Mouse (Mus musculus) heart, embryonic 10.5 days (tissue): ENCODE results near the gene Angptl1. TPM values are rescaled to one million over a fixed set of nuclear protein-coding genes. Genes with fewer than 3 reads are reported as not detected.

Experiments
- DNase-seq: peaks from one replicate; pipeline ENCODE4 v3.0.0-alpha.2; 2017; ENCODE audit warnings: low spot score
- H3K27ac ChIP-seq: fragments of 300-500 bp; sonication (generic); 2 replicates; pipeline ENCODE4 v1.5.1; 2016; ENCODE audit warnings: mild to moderate bottlenecking
- H3K27me3 ChIP-seq: fragments of 300-500 bp; sonication (generic); 2 replicates; pipeline ENCODE4 v1.6.1; 2016; ENCODE audit warnings: mild to moderate bottlenecking; ENCODE audit not compliant: poor library complexity, insufficient read depth, severe bottlenecking
- H3K36me3 ChIP-seq: fragments of 300-500 bp; sonication (generic); 2 replicates; pipeline ENCODE4 v1.6.1; 2016; ENCODE audit warnings: mild to moderate bottlenecking, moderate library complexity
- H3K4me1 ChIP-seq: fragments of 300-500 bp; sonication (generic); 2 replicates; pipeline ENCODE4 v1.6.1; 2016; ENCODE audit warnings: mild to moderate bottlenecking
- H3K4me3 ChIP-seq: fragments of 300-500 bp; sonication (generic); 2 replicates; pipeline ENCODE4 v1.5.1; 2016; ENCODE audit warnings: mild to moderate bottlenecking, moderate library complexity
- H3K9me3 ChIP-seq: fragments of 300-500 bp; sonication (generic); 2 replicates; pipeline ENCODE4 v1.6.1; 2016; ENCODE audit warnings: mild to moderate bottlenecking, moderate library complexity
- WGBS: fragments of 180-500 bp; shearing (Covaris S2); methylation state at CpG from one replicate; pipeline ENCODE4 v1.1.7; 2016; 5-methylcytosine and 5-hydroxymethylcytosine counted together
- polyA plus RNA-seq: library from polyadenylated mRNA; unstranded; fragments of >200 nt; fragmentation: Nextera tagmentation; extraction: Ambion mirVana; gene quantifications from 2 replicates; pipeline ENCODE4 v1.2.1, GENCODE M21; 2016

Angptl1 gene
- polyA plus RNA-seq, result 0.79 and 1.9 TPM in 2 replicates

GRCm38 (mm10) chr1:156838177-156838576 is at the start of gene Angptl1:
Gene Angptl1 (plus strand): TSS chr1:156838562.
- Histone ChIP-seq H3K27me3 (no peaks in the 10 kb centered on the region), H3K4me1 (peaks cover 32% of the 10 kb centered on the region), H3K4me3 (peak within 1 kb of the TSS; percentile 33; the same call in 1 of the 2 replicates)

GRCm38 (mm10) chr1:156789844-156790490 is 48.4 kb upstream of the Angptl1 start:
- peak overlapping the region; percentile 47; the same call in 1 of the 2 replicates for H3K27ac ChIP-seq
- peaks cover 27% of the 10 kb centered on the region for H3K4me1 ChIP-seq
- no peak overlapping the region for H3K4me3 ChIP-seq
- H3K9me3 ChIP-seq, result no peaks in the 10 kb centered on the region
- H3K27me3 ChIP-seq, result 0 out of 2 replicates have a peak, but pooled peaks cover 4% of the 10 kb centered on the region
- DNase-seq, result no peak
- WGBS, result 45% methylated on average over 5 of the region's 5 CpGs
- no peaks in the 10 kb centered on the region for H3K36me3 ChIP-seq

More at GRCm38 (mm10) chr1:156838177-156838576, at the start of gene Angptl1:
- Histone ChIP-seq H3K27ac (peak within 1 kb of the TSS; percentile 67), H3K9me3 (no peaks in the 10 kb centered on the region), H3K36me3 (no peaks in the 10 kb centered on the region)
- 77% methylated on average over 4 of the region's 4 CpGs for WGBS
- DNase-seq, result no peak

GRCm38 (mm10) chr1:156796251-156796650 is 42.1 kb upstream of the Angptl1 start:
- no peaks in the 10 kb centered on the region for H3K36me3 ChIP-seq
- no peak overlapping the region for H3K27ac ChIP-seq
- H3K4me3 ChIP-seq, result no peak overlapping the region
- H3K4me1 ChIP-seq, result peaks cover 10% of the 10 kb centered on the region; the same call in 1 of the 2 replicates
- WGBS, result 73% methylated on average over 9 of the region's 9 CpGs
- H3K9me3 ChIP-seq, result no peaks in the 10 kb centered on the region
- H3K27me3 ChIP-seq, result no peaks in the 10 kb centered on the region
- DNase-seq, result no peak

- no peak for DNase-seq
- no peaks in the 10 kb centered on the region for H3K36me3 ChIP-seq
- no peak overlapping the region for H3K4me3 ChIP-seq
- H3K27me3 ChIP-seq, result no peaks in the 10 kb centered on the region
- 64% methylated on average over 6 of the region's 6 CpGs for WGBS
- H3K4me1 ChIP-seq, result peaks cover 6% of the 10 kb centered on the region; the same call in 1 of the 2 replicates
- no peak overlapping the region for H3K27ac ChIP-seq
- H3K9me3 ChIP-seq, result no peaks in the 10 kb centered on the region
Observed at GRCm38 (mm10) chr1:156801276-156801675, 37.1 kb upstream of the Angptl1 start.

GRCm38 (mm10) chr1:156808332-156808731 is 30.0 kb upstream of the Angptl1 start:
- peaks cover 11% of the 10 kb centered on the region for H3K4me1 ChIP-seq
- H3K27ac ChIP-seq, result no peak overlapping the region
- peaks cover 16% of the 10 kb centered on the region; the same call in 1 of the 2 replicates for H3K36me3 ChIP-seq
- no peaks in the 10 kb centered on the region for H3K27me3 ChIP-seq
- no peak overlapping the region for H3K4me3 ChIP-seq
- WGBS, result 77% methylated on average over 10 of the region's 10 CpGs
- H3K9me3 ChIP-seq, result no peaks in the 10 kb centered on the region
- DNase-seq, result no peak

- Histone ChIP-seq H3K9me3 (no peaks in the 10 kb centered on the region), H3K27ac (no peak overlapping the region), H3K4me1 (peaks cover 25% of the 10 kb centered on the region), H3K27me3 (no peaks in the 10 kb centered on the region), H3K36me3 (peaks cover 32% of the 10 kb centered on the region), H3K4me3 (no peak overlapping the region)
- WGBS, result 64% methylated on average over 7 of the region's 7 CpGs
- no peak for DNase-seq
Observed at GRCm38 (mm10) chr1:156811928-156812327, 26.4 kb upstream of the Angptl1 start.

GRCm38 (mm10) chr1:156812716-156813115 is 25.6 kb upstream of the Angptl1 start:
- Histone ChIP-seq H3K4me1 (peaks cover 25% of the 10 kb centered on the region), H3K27me3 (no peaks in the 10 kb centered on the region), H3K9me3 (no peaks in the 10 kb centered on the region), H3K36me3 (peaks cover 40% of the 10 kb centered on the region), H3K4me3 (no peak overlapping the region), H3K27ac (no peak overlapping the region)
- DNase-seq, result no peak
- 60% methylated on average over 8 of the region's 8 CpGs for WGBS

- WGBS, result 17% methylated on average over 6 of the region's 6 CpGs
- Histone ChIP-seq H3K27ac (no peak overlapping the region), H3K36me3 (peaks cover 44% of the 10 kb centered on the region), H3K9me3 (no peaks in the 10 kb centered on the region), H3K27me3 (no peaks in the 10 kb centered on the region), H3K4me3 (no peak overlapping the region), H3K4me1 (peaks cover 25% of the 10 kb centered on the region)
- no peak for DNase-seq
Observed at GRCm38 (mm10) chr1:156813485-156813884, 24.9 kb upstream of the Angptl1 start.

- Histone ChIP-seq H3K27ac (no peak overlapping the region), H3K36me3 (peaks cover 52% of the 10 kb centered on the region), H3K4me1 (peaks cover 5% of the 10 kb centered on the region), H3K27me3 (no peaks in the 10 kb centered on the region), H3K9me3 (no peaks in the 10 kb centered on the region), H3K4me3 (no peak overlapping the region)
- DNase-seq, result no peak
- 96% methylated on average over 1 of the region's 1 CpGs for WGBS
Observed at GRCm38 (mm10) chr1:156819236-156819635, 19.1 kb upstream of the Angptl1 start.

- Histone ChIP-seq H3K4me1 (peaks cover 32% of the 10 kb centered on the region), H3K4me3 (peak overlapping the region; percentile 33; the same call in 1 of the 2 replicates)
- WGBS, result 14% methylated on average over 6 of the region's 6 CpGs
Observed at GRCm38 (mm10) chr1:156838695-156839094, 333 bp downstream of the Angptl1 start.

GRCm38 (mm10) chr1:156841625-156842339 is 3.4 kb downstream of the Angptl1 start:
- no peaks in the 10 kb centered on the region for H3K27me3 ChIP-seq
- H3K36me3 ChIP-seq, result no peaks in the 10 kb centered on the region
- H3K4me1 ChIP-seq, result peaks cover 44% of the 10 kb centered on the region
- DNase-seq, result no peak
- H3K4me3 ChIP-seq, result no peak overlapping the region
- 79% methylated on average over 11 of the region's 11 CpGs for WGBS
- H3K27ac ChIP-seq, result peak overlapping the region; percentile 19; the same call in 1 of the 2 replicates
- H3K9me3 ChIP-seq, result no peaks in the 10 kb centered on the region

More at GRCm38 (mm10) chr1:156838695-156839094, 333 bp downstream of the Angptl1 start:
- no peaks in the 10 kb centered on the region for H3K9me3 ChIP-seq
- peak; percentile 84 for DNase-seq
- H3K36me3 ChIP-seq, result no peaks in the 10 kb centered on the region
- peak overlapping the region; percentile 67 for H3K27ac ChIP-seq
- no peaks in the 10 kb centered on the region for H3K27me3 ChIP-seq

- Histone ChIP-seq H3K27ac (no peak overlapping the region), H3K4me1 (peaks cover 26% of the 10 kb centered on the region), H3K4me3 (no peak overlapping the region), H3K9me3 (no peaks in the 10 kb centered on the region), H3K27me3 (no peaks in the 10 kb centered on the region), H3K36me3 (no peaks in the 10 kb centered on the region)
- DNase-seq, result no peak
- 69% methylated on average over 4 of the region's 4 CpGs for WGBS
Observed at GRCm38 (mm10) chr1:156847098-156847497, 8.7 kb downstream of the Angptl1 start.

GRCm38 (mm10) chr1:156852409-156852808 is 14.0 kb downstream of the Angptl1 start:
- Histone ChIP-seq H3K4me3 (no peak overlapping the region), H3K36me3 (no peaks in the 10 kb centered on the region), H3K27me3 (no peaks in the 10 kb centered on the region), H3K4me1 (peaks cover 11% of the 10 kb centered on the region), H3K9me3 (no peaks in the 10 kb centered on the region), H3K27ac (no peak overlapping the region)
- no peak for DNase-seq
- 72% methylated on average over 9 of the region's 9 CpGs for WGBS
